Mouse (Mus musculus): ENCODE measurements around the gene Fbxl17.

Fbxl17 gene

GRCm38 (mm10) chr17:63093184-63093583 lies 406.6 kb downstream of the Fbxl17 start:
- DNase-seq (ENCODE audit: low read depth), result no peak

GRCm38 (mm10) chr17:63092774-63093173 lies 407.0 kb downstream of the Fbxl17 start:
- DNase-seq (ENCODE audit: low read depth), result no peak

GRCm38 (mm10) chr17:63090112-63090511 lies 409.7 kb downstream of the Fbxl17 start:
- DNase-seq (ENCODE audit: low read depth), result no peak

- no peak for DNase-seq (ENCODE audit: low read depth)
Measured at GRCm38 (mm10) chr17:63087265-63087664, 412.6 kb downstream of the Fbxl17 start.

- DNase-seq (ENCODE audit: low read depth), result no peak
Measured at GRCm38 (mm10) chr17:63086526-63086925, 413.3 kb downstream of the Fbxl17 start.

- DNase-seq (ENCODE audit: low read depth), result no peak
Measured at GRCm38 (mm10) chr17:63085227-63085626, 414.6 kb downstream of the Fbxl17 start.

- no peak for DNase-seq (ENCODE audit: low read depth)
Measured at GRCm38 (mm10) chr17:63079087-63079486, 420.7 kb downstream of the Fbxl17 start.

- no peak for DNase-seq (ENCODE audit: low read depth)
Measured at GRCm38 (mm10) chr17:63077509-63077908, 422.3 kb downstream of the Fbxl17 start.

GRCm38 (mm10) chr17:63076661-63077060 lies 423.2 kb downstream of the Fbxl17 start:
- DNase-seq (ENCODE audit: low read depth), result no peak

- DNase-seq (ENCODE audit: low read depth), result no peak
Measured at GRCm38 (mm10) chr17:63076037-63076426, 423.8 kb downstream of the Fbxl17 start.

- no peak for DNase-seq (ENCODE audit: low read depth)
Measured at GRCm38 (mm10) chr17:63075091-63076036, 424.5 kb downstream of the Fbxl17 start.

- DNase-seq (ENCODE audit: low read depth), result no peak
Measured at GRCm38 (mm10) chr17:63073342-63073741, 426.5 kb downstream of the Fbxl17 start.

GRCm38 (mm10) chr17:63071134-63071923 lies 428.5 kb downstream of the Fbxl17 start:
- no peak for DNase-seq (ENCODE audit: low read depth)

- no peak for DNase-seq (ENCODE audit: low read depth)
Measured at GRCm38 (mm10) chr17:63070161-63070761, 429.6 kb downstream of the Fbxl17 start.

- DNase-seq (ENCODE audit: low read depth), result no peak
Measured at GRCm38 (mm10) chr17:63062785-63063184, 437.0 kb downstream of the Fbxl17 start.

GRCm38 (mm10) chr17:63061786-63062185 lies 438.0 kb downstream of the Fbxl17 start:
- DNase-seq (ENCODE audit: low read depth), result no peak

GRCm38 (mm10) chr17:63060814-63061213 lies 439.0 kb downstream of the Fbxl17 start:
- DNase-seq (ENCODE audit: low read depth), result no peak

GRCm38 (mm10) chr17:63057740-63058388 lies 442.0 kb downstream of the Fbxl17 start:
- DNase-seq (ENCODE audit: low read depth), result no peak

- no peak for DNase-seq (ENCODE audit: low read depth)
Measured at GRCm38 (mm10) chr17:63056976-63057375, 442.8 kb downstream of the Fbxl17 start.

- no peak for DNase-seq (ENCODE audit: low read depth)
Measured at GRCm38 (mm10) chr17:63053311-63053710, 446.5 kb downstream of the Fbxl17 start.

GRCm38 (mm10) chr17:63046401-63046800 lies 453.4 kb downstream of the Fbxl17 start:
- no peak for DNase-seq (ENCODE audit: low read depth)

- DNase-seq (ENCODE audit: low read depth), result no peak
Measured at GRCm38 (mm10) chr17:63045297-63045696, 454.5 kb downstream of the Fbxl17 start.
